Mouse (Mus musculus) layer of hippocampus, postnatal 10 days (tissue): ENCODE results near the gene Nprl3. TPM values are rescaled to one million over a fixed set of nuclear protein-coding genes. Genes with fewer than 3 reads are reported as not detected.
"Not testable (repeated sequence)": the region's sequence is repeated elsewhere in the genome, so short reads cannot be mapped to it uniquely, and the experiment has no call there.

Experiments
- DNase-seq, 2 experiments: peaks; one replicate each; pipeline ENCODE4 v3.0.0; 2021; ENCODE audit warnings: low spot score in 2 of 2
- long read RNA-seq: library from polyadenylated mRNA; stranded (forward); transcript quantifications from one replicate; pipeline ENCODE4 v2.0.0, GENCODE M21; 2023
- total RNA-seq, 2 experiments: library from RNA; stranded (reverse); gene quantifications; 2 replicates each; pipeline ENCODE4 v1.2.3; 2021

The Nprl3 gene
- total RNA-seq = 10 to 100 TPM; 51.7 to 58.1 TPM
- long read RNA-seq, transcript Nprl3-213 (12 exons, 3,417 nt) = major isoform, 16 of 42 reads
- long read RNA-seq, transcript Nprl3-201 (13 exons, 2,865 nt) = minor isoform, 15 of 42 reads
- long read RNA-seq, partial matches to known transcripts = 5 of 42 reads
- long read RNA-seq, other reads (novel, unspliced or antisense) = 6 of 42 reads

- DNase-seq = peak; percentile 95 to 97
Observed at GRCm38 (mm10) chr11:32267188-32267884, at the start of gene Nprl3. Gene Nprl3 (minus strand): TSS chr11:32267707.

GRCm38 (mm10) chr11:32316009-32316408, 48.5 kb upstream of the Nprl3 start:
- DNase-seq = no peak

DNA sequence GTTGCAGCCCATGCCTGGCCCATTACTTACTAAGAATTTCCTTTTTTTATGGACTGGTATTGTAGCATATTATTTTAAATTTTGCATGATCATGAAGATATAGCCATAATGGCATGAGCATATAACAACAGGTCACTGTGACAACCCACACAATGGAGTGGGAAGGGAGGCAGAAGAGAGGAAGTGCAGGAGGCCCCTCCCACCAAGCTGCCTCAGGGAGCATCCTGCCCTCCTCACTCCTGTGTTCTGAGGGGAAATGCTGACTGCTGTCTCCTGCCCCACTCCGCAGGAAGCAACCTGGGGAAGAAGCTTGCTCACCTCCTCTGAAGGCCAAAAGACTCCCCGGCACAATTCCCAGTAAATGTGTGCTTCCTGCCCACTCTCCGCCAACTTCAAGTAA, 42.4 kb upstream of the Nprl3 start:
- no peak for DNase-seq

- no peak for DNase-seq
Observed at GRCm38 (mm10) chr11:32309446-32309845, 41.9 kb upstream of the Nprl3 start.

DNA sequence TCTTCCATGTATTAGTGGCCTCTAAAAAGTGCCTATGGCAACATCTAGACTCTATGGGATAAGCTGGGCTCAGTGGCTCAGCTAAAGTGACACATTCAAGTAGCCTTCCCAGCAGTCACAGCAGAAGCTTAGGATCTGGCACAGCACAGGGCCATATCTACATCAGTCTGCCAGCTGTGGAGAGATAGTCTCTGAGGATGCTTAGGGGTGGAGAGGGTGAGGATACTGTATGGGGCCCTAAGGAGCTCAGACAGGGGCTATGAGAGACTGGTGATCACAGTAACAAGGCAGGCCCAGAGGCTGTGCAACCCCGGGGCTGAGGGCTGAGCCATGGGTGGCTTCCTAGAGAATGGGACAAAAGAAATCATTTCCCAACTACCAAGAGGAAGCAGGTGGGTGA, 39.5 kb upstream of the Nprl3 start:
- DNase-seq = no peak

DNA sequence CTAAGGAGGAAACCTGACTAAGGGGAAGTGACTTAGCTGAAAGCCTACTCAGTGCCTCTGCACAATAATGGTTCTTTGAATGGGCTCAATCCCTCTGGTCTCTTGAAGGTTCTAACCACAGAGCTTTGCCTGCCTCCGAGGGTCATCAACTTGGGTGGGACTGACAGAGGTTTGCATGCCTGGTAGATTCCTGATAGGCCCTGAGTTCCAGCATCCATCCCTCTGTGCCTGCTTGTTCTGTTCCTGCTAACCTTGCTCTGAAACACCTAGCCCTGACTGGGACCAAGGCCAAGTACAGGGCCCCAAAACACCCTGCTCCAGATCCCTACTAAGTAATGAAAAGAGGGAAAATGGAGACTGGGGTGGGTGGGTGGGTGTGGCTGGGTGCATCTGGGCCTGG, 35.9 kb upstream of the Nprl3 start:
- no peak for DNase-seq

- peak in 1 of 2 experiments; percentile 25 for DNase-seq
Observed at GRCm38 (mm10) chr11:32302824-32303419, 35.4 kb upstream of the Nprl3 start.

GRCm38 (mm10) chr11:32301506-32301905, 34.0 kb upstream of the Nprl3 start:
- no peak for DNase-seq

DNA sequence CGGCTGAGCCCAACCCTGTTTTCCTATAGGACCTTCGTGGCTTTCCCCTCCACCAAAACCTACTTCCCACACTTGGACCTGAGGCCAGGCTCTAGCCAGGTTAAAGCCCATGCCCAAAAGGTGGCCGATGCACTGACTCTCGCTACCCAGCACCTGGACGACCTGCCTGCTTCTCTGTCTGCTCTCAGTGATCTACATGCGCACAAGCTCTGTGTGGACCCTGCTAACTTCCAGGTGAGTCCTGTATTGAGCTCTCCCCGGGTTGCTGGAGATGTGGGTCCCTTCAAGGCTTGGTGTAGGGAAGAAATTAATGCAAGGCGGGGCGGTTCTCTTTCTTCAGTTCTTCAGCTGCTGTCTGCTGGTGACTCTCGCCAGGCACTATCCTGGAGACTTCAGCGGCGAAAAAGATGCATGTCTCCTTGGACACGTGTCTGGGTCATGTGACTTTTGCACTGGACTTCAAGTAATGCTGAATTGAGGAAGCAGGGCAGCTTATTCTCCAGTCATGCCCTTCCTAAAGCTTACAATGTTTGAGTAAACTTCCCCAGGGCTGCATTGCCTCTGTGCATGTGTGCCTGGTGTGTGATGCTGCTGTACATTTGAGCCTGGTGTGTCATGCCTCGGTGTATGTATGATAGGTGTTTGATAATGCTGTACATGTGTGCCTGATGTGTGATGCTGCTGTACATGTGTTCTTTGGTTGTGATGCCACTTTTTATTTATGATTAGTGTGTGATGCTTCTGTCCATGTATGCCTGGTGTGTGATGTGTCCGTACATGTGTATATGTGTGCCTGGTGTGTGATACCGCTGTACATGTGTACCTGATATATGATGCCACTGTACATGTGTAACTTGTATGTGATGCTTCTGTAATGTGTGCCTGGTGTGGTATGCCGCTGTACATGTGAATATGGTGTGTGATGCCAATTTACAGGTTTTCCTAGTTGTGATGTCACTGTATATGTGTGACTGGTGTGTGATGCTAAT, 33.1 kb upstream of the Nprl3 start:
- no peak for DNase-seq

DNA sequence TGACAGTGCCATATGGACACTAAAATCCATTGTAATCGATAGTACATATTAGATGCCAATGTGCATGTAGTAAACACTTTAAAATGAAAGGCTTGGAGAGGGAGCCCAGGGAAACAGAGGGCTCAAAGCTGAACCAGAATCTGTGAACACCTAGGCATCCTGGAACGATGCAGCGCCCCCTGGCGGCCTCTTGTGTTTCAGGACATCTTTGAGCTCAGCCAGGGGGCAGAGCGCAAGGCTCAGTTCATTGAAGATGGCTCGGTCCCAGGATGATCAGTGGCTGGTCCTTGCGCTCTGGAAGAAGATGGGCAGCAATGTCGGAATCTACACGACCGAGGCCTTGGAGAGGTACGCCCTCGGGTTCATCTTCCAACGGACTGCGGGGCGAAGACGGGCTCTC, 32.4 kb upstream of the Nprl3 start, which contains the start of gene Hbq1a:
Gene Hbq1a, plus strand, starts transcription at position 205 of the 400 bp plus-strand sequence.
- peak; percentile 60 to 75 for DNase-seq

GRCm38 (mm10) chr11:32298532-32298918, 31.0 kb upstream of the Nprl3 start:
- DNase-seq = no peak

GRCm38 (mm10) chr11:32297866-32298531, 30.5 kb upstream of the Nprl3 start:
- no peak for DNase-seq

DNA sequence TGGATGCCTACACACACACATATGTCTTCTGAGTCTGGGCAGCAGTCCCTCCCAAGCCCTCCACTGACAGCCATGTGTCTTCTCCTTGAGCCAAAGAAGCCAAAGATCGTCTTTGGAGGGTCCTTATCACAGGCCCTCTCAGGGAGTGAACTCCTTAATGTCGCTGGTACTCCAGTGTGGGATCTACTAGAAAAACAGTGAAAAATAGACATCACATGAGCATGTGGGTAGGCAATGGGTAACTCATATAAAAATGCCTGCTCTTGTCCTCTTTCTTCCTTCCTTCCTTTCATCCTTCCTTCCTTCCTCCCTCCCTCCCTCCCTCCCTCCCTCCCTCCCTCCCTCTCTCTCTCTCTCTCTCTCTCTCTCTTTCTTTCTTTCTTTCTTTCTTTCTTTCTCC, 29.9 kb upstream of the Nprl3 start:
- not testable (repeated sequence) for DNase-seq

DNA sequence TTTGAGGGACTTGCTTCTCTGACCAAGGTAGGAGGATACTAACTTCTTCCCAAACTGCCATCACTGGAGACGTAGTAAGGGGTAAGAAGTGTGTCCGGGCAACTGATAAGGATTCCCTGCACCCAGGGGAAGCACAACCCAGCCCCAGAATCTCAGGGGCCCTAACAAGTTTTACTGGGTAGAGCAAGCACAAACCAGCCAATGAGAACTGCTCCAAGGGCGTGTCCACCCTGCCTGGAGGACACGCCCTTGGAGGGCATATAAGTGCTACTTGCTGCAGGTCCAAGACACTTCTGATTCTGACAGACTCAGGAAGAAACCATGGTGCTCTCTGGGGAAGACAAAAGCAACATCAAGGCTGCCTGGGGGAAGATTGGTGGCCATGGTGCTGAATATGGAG, 28.7 kb upstream of the Nprl3 start, which contains the start of gene Hba-a2:
Gene Hba-a2, plus strand, starts transcription at position 287 of the 400 bp plus-strand sequence.
- not testable (repeated sequence) for DNase-seq

DNA sequence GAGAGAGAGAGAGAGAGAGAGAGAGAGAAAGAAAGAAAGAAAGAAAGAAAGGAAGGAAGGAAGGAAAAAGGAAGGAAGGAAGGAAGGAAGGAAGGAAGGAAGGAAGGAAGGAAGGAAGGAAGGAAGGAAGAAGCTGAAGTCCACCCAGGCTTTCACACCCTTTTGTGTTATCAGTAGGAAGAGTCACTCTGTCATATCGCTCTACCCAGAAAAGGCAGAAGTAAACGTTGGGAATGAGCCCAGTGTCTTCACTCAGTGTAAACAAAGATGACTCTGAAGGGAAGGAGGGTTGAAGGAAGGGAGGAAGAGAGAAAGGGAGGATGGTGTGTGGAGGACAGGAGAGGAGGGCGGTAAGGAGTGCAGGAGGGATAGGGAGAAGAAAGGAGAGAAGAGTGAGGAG, 26.0 kb upstream of the Nprl3 start:
- not testable (repeated sequence) for DNase-seq

- not testable (repeated sequence) for DNase-seq
Observed at GRCm38 (mm10) chr11:32292819-32293218, 25.3 kb upstream of the Nprl3 start.

GRCm38 (mm10) chr11:32287493-32287825, 20.0 kb upstream of the Nprl3 start:
- DNase-seq = no peak

GRCm38 (mm10) chr11:32286695-32287492, 19.4 kb upstream of the Nprl3 start, which contains the start of gene Hbq1b:
Gene Hbq1b (plus strand): TSS chr11:32286965.
- DNase-seq = peak; percentile 83 to 86

GRCm38 (mm10) chr11:32285887-32286286, 18.4 kb upstream of the Nprl3 start:
- DNase-seq = not testable (repeated sequence)
